Mouse (Mus musculus) testis, adult 2 months (tissue): Measurements from ENCODE around the gene Bpifb3.

Experiments used
- CTCF ChIP-seq: fragments of 200-500 bp; IDR thresholded peaks from 2 replicates; pipeline ENCODE4 v1.5.1; 2012; ENCODE audit warnings: low read depth, mild to moderate bottlenecking, inconsistent platforms, low read length, moderate library complexity; ENCODE audit not compliant: control insufficient read depth, insufficient read depth, insufficient replicate concordance
- POLR2A ChIP-seq: fragments of 200-500 bp; IDR thresholded peaks from 2 replicates; pipeline ENCODE4 v1.6.1; 2012; ENCODE audit warnings: low read depth, mild to moderate bottlenecking, inconsistent platforms, low read length, moderate library complexity; ENCODE audit not compliant: control insufficient read depth

DNA sequence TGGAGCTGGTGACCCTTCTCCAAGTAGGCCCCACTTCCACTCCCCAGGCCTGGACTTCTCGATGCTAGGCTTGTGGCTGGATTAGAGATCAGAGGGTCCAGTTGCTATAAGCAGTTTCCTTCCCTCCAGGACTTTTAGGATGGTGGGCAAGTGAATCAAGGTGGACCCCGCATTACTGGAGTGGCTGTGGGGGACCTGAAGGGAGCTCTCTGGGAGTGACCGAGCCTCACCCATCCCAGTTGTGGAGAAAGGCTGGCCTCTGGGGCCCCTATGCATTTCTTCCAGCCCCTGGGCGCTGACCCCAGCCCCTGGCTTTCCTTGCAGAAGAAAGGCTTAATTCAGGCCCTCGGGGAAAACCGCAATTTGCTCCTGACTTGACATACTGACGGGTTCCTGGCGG lies at the start of gene Bpifb3:
- TF ChIP-seq CTCF: no peak
- TF ChIP-seq POLR2A: no peak
